Mouse (Mus musculus): ENCODE results near the gene B9d2.

Gene B9d2

GRCm38 (mm10) chr7:25686680-25687531 is 6.3 kb downstream of the B9d2 start, which contains the start of gene Tgfb1:
Tgfb1 (plus strand) TSS chr7:25687002.
- H3K36me3 ChIP-seq (ENCODE audit: insufficient read depth, low read length) = peaks cover 5% of the 10 kb centered on the region; the same call in 1 of the 2 replicates
- no peaks in the 10 kb centered on the region for H3K9me3 ChIP-seq (ENCODE audit: low read length)
- peak; percentile 34; the same call in 1 of the 2 replicates for TF ChIP-seq CTCF (conservative IDR thresholded peaks at IDR 0.05; ENCODE audit: low read length)
- TF ChIP-seq NANOG (IDR thresholded peaks at IDR 0.05; ENCODE audit: borderline replicate concordance, low read length) = no peak
- H3K27me3 ChIP-seq (ENCODE audit: insufficient read depth, low read length) = peaks cover 68% of the 10 kb centered on the region
- H3K4me1 ChIP-seq (replicated peaks; ENCODE audit: low read depth, low read length) = peaks cover 71% of the 10 kb centered on the region
- H3K4me3 ChIP-seq (replicated peaks; ENCODE audit: low read length) = peak within 1 kb of the TSS; percentile 83

- Histone ChIP-seq H3K9me3 (ENCODE audit: low read length) (peaks cover 4% of the 10 kb centered on the region), H3K36me3 (ENCODE audit: insufficient read depth, low read length) (peaks cover 5% of the 10 kb centered on the region; the same call in 1 of the 2 replicates), H3K4me1 (replicated peaks; ENCODE audit: low read depth, low read length) (peaks cover 68% of the 10 kb centered on the region), H3K27me3 (ENCODE audit: insufficient read depth, low read length) (peaks cover 74% of the 10 kb centered on the region), H3K4me3 (replicated peaks; ENCODE audit: low read length) (peak overlapping the region; percentile 83)
- TF ChIP-seq CTCF (conservative IDR thresholded peaks at IDR 0.05; ENCODE audit: low read length) = peak; percentile 24
- no peak for TF ChIP-seq POU5F1 (IDR thresholded peaks at IDR 0.05; ENCODE audit: borderline replicate concordance, low read length)
- TF ChIP-seq NANOG (IDR thresholded peaks at IDR 0.05; ENCODE audit: borderline replicate concordance, low read length) = no peak
Observed at GRCm38 (mm10) chr7:25687811-25688401, 7.3 kb downstream of the B9d2 start.

GRCm38 (mm10) chr7:25688810-25689586 is 8.4 kb downstream of the B9d2 start:
- H3K4me3 ChIP-seq (replicated peaks; ENCODE audit: low read length) = peak overlapping the region; percentile 83
- peaks cover 5% of the 10 kb centered on the region; the same call in 1 of the 2 replicates for H3K36me3 ChIP-seq (ENCODE audit: insufficient read depth, low read length)
- peaks cover 57% of the 10 kb centered on the region for H3K4me1 ChIP-seq (replicated peaks; ENCODE audit: low read depth, low read length)
- H3K9me3 ChIP-seq (ENCODE audit: low read length) = peaks cover 5% of the 10 kb centered on the region
- TF ChIP-seq POU5F1 (IDR thresholded peaks at IDR 0.05; ENCODE audit: borderline replicate concordance, low read length) (no peak), CTCF (conservative IDR thresholded peaks at IDR 0.05; ENCODE audit: low read length) (no peak), NANOG (IDR thresholded peaks at IDR 0.05; ENCODE audit: borderline replicate concordance, low read length) (no peak)
- H3K27me3 ChIP-seq (ENCODE audit: insufficient read depth, low read length) = peaks cover 74% of the 10 kb centered on the region

- Histone ChIP-seq H3K4me1 (replicated peaks; ENCODE audit: low read depth, low read length) (peaks cover 51% of the 10 kb centered on the region), H3K36me3 (ENCODE audit: insufficient read depth, low read length) (peaks cover 4% of the 10 kb centered on the region; the same call in 1 of the 2 replicates), H3K4me3 (replicated peaks; ENCODE audit: low read length) (peak overlapping the region; percentile 83), H3K27me3 (ENCODE audit: insufficient read depth, low read length) (peaks cover 72% of the 10 kb centered on the region), H3K9me3 (ENCODE audit: low read length) (peaks cover 5% of the 10 kb centered on the region)
- TF ChIP-seq POU5F1 (IDR thresholded peaks at IDR 0.05; ENCODE audit: borderline replicate concordance, low read length) = no peak
- no peak for TF ChIP-seq NANOG (IDR thresholded peaks at IDR 0.05; ENCODE audit: borderline replicate concordance, low read length)
- TF ChIP-seq CTCF (conservative IDR thresholded peaks at IDR 0.05; ENCODE audit: low read length) = no peak
Observed at GRCm38 (mm10) chr7:25689603-25690021, 9.0 kb downstream of the B9d2 start.

- Histone ChIP-seq H3K4me3 (replicated peaks; ENCODE audit: low read length) (peak overlapping the region; percentile 83; the same call in 1 of the 2 replicates), H3K4me1 (replicated peaks; ENCODE audit: low read depth, low read length) (peaks cover 47% of the 10 kb centered on the region), H3K27me3 (ENCODE audit: insufficient read depth, low read length) (peaks cover 68% of the 10 kb centered on the region), H3K9me3 (ENCODE audit: low read length) (peaks cover 5% of the 10 kb centered on the region), H3K36me3 (ENCODE audit: insufficient read depth, low read length) (0 out of 2 replicates have a peak, but pooled peaks cover under 1% of the 10 kb centered on the region)
- no peak for TF ChIP-seq CTCF (conservative IDR thresholded peaks at IDR 0.05; ENCODE audit: low read length)
- TF ChIP-seq NANOG (IDR thresholded peaks at IDR 0.05; ENCODE audit: borderline replicate concordance, low read length) = no peak
- TF ChIP-seq POU5F1 (IDR thresholded peaks at IDR 0.05; ENCODE audit: borderline replicate concordance, low read length) = no peak
Observed at GRCm38 (mm10) chr7:25690051-25690450, 9.5 kb downstream of the B9d2 start.

GRCm38 (mm10) chr7:25694104-25694503 is 13.5 kb downstream of the B9d2 start:
- no peak for TF ChIP-seq POU5F1 (IDR thresholded peaks at IDR 0.05; ENCODE audit: borderline replicate concordance, low read length)
- TF ChIP-seq NANOG (IDR thresholded peaks at IDR 0.05; ENCODE audit: borderline replicate concordance, low read length) = no peak
- TF ChIP-seq CTCF (conservative IDR thresholded peaks at IDR 0.05; ENCODE audit: low read length) = no peak
- Histone ChIP-seq H3K4me3 (replicated peaks; ENCODE audit: low read length) (no peak overlapping the region), H3K9me3 (ENCODE audit: low read length) (peaks cover 5% of the 10 kb centered on the region), H3K4me1 (replicated peaks; ENCODE audit: low read depth, low read length) (peaks cover 14% of the 10 kb centered on the region), H3K36me3 (ENCODE audit: insufficient read depth, low read length) (no peaks in the 10 kb centered on the region), H3K27me3 (ENCODE audit: insufficient read depth, low read length) (peaks cover 37% of the 10 kb centered on the region)

- Histone ChIP-seq H3K36me3 (ENCODE audit: insufficient read depth, low read length) (no peaks in the 10 kb centered on the region), H3K4me1 (replicated peaks; ENCODE audit: low read depth, low read length) (peaks cover 14% of the 10 kb centered on the region), H3K27me3 (ENCODE audit: insufficient read depth, low read length) (peaks cover 20% of the 10 kb centered on the region), H3K9me3 (ENCODE audit: low read length) (peaks cover 13% of the 10 kb centered on the region), H3K4me3 (replicated peaks; ENCODE audit: low read length) (no peak overlapping the region)
- TF ChIP-seq NANOG (IDR thresholded peaks at IDR 0.05; ENCODE audit: borderline replicate concordance, low read length) (no peak), POU5F1 (IDR thresholded peaks at IDR 0.05; ENCODE audit: borderline replicate concordance, low read length) (no peak), CTCF (conservative IDR thresholded peaks at IDR 0.05; ENCODE audit: low read length) (no peak)
Observed at GRCm38 (mm10) chr7:25699851-25700250, 19.3 kb downstream of the B9d2 start.

- H3K36me3 ChIP-seq (ENCODE audit: insufficient read depth, low read length) = no peaks in the 10 kb centered on the region
- no peak for TF ChIP-seq POU5F1 (IDR thresholded peaks at IDR 0.05; ENCODE audit: borderline replicate concordance, low read length)
- peak; percentile 93 for TF ChIP-seq CTCF (conservative IDR thresholded peaks at IDR 0.05; ENCODE audit: low read length)
- TF ChIP-seq NANOG (IDR thresholded peaks at IDR 0.05; ENCODE audit: borderline replicate concordance, low read length) = no peak
- H3K4me3 ChIP-seq (replicated peaks; ENCODE audit: low read length) = no peak overlapping the region
- peaks cover 13% of the 10 kb centered on the region for H3K9me3 ChIP-seq (ENCODE audit: low read length)
- H3K4me1 ChIP-seq (replicated peaks; ENCODE audit: low read depth, low read length) = peaks cover 23% of the 10 kb centered on the region
- peaks cover 20% of the 10 kb centered on the region for H3K27me3 ChIP-seq (ENCODE audit: insufficient read depth, low read length)
Observed at GRCm38 (mm10) chr7:25700732-25701131, 20.2 kb downstream of the B9d2 start.

Data from E14TG2a.4 (cell line).